Mouse (Mus musculus): Measurements from ENCODE around the gene Gm21969.

Gene Gm21969

DNA sequence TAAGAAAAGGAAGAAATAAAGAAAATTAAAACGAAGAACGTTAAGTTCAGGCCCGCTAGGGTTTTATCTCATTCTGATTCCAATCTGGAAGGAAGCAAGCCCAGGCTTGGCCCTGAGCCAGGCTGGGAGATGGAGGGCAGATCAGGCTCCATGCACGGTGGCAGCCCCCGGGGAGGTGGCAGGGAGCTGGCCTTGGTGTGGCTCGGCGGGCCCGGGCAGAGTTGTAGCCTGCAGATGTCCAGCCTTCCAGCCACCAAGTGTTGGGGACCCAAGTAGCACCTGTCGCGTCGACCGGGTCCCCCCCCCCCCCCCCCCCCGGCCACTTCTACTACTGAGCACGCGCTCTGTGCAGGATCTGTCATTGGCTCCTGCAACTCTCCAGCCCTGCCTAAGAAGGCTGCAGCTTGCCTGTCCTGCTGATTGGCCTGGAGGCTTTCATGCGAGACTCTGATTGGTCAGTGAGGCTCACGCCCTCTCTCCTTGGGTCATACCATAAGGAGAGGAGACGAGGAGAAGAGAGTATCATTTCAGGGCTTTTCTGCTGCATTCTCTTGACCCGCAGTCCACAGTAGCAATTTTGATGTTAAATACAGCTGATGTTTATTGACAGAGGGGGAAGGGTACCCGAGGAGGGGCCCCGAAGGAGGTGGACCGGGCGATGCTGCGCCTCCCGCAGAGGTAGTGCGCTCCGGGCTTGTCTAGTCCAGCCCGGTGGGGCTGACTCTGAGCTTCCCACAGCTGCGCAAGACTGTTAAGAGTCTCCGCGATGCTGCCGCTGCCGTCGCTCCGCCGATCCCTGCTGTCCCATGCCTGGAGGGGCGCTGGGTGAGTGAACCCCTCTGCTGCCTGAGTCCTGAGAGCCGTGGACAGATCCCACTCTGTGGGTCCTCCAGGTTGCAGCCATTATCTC is 19.6 kb downstream of the Gm21969 start, which contains the start of gene Aldh4a1:
Aldh4a1 (plus strand) TSS at position 494 of the 910 bp plus-strand sequence.
- peak; percentile 94 to 96 for DNase-seq

DNA sequence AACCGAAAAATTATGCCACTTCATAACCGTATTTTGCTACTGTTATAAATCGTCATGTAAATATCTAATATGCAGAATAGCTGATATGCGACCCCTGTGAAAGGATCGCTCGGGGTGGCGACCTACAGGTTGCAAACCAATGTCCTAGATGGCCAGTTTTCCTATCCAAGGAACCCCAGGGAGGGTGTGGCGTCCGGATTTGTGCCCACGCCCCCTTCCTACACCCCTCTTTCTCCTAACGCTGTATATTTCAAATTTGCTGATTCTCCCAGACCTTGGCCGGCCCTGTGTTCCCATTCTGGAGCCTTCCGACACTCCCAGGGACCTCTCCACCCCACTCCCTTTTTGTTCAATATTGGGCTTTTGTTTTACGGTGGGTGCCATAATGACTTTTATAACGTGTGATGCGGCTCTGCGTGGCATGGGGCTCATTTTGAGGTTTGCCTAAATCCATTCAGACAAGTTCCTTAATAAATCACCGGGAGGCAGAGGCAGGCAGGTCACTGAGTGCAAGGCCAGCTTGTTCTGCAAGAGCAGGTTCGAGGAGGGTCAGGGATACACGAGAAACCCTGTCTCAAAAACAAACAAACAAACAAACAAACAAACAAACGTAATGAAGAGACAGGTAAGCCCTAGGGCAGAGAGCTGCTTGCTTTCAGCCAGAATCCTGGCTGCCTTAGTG is 20.6 kb downstream of the Gm21969 start:
- DNase-seq, result no peak

DNA sequence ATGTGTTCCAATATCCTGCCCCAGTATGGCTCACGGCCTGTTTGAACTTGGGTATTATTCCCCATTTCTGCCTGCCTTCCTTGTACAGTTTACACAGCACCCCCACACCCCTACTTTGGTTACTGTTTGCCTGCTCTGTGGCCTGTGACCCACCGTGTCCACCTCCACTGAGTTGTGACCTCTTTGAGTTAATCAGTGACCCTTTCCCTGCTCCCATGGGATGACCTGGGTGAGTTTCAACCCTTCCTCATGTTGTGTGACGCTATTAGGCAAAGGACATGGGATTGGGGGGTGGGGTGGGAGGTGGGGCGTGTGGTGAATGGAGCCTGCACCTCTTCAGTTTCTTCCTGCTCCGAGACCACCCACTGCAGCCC is 21.1 kb downstream of the Gm21969 start:
- DNase-seq, result no peak

DNA sequence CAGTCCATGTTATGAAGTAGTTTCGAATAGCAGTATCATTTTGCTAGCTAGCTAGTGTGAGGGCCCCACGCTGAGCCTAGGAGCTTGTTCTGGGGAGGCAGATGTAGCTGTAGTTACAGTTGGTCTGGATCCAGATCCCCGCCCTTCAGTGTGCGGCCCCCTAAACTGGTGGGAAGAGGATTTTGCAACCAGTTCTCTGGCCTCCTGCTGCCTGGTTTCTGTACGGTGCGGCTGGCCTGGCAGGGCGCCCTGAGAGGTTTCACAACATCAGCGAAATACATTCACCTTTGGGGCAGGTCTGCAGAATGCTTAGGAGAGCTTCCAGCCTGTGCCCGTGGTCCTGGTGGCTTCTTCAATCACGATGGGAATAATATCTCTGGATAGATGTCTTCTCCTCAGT is 21.7 kb downstream of the Gm21969 start:
- peak; percentile 76 to 84 for DNase-seq

DNA sequence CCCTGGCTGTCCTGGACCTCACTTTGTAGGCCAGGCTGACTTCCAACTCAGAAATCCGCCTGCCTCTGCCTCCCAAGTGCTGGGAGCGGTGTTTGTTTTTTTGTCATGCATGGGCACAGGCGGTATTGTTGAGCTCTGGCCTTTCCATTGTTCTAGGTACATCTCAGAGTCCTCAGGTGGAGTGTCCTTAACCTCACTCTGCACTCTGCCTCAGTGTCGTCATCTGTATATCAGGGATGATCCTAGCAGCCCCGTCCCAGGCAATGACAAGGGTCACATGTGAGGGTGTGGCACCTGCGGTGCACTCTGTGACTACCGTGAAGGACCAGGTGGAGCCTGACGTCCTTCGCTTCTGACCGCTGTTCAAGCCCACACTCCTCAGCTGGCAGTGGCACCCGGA is 24.4 kb downstream of the Gm21969 start:
- DNase-seq, result no peak

DNA sequence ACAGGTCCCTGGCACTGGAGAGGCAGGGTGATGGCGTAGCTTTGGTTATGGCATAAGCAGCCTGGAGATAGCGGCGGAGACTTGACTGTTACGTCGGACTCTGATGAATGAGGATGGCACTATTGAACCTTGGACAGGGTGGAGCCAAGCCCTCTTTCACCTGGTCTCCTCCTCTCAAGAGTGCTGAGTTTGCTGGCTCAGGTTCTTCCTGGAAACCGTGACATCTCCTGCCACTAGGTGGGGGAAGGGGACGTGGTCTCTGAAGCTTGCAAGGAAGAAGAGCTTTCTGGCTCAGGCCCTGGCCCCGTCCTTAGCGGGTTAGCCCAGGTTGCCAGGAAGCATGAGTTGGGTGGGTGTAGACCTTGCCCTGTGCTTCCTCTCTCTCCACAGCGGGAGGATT is 27.2 kb downstream of the Gm21969 start:
- no peak for DNase-seq

DNA sequence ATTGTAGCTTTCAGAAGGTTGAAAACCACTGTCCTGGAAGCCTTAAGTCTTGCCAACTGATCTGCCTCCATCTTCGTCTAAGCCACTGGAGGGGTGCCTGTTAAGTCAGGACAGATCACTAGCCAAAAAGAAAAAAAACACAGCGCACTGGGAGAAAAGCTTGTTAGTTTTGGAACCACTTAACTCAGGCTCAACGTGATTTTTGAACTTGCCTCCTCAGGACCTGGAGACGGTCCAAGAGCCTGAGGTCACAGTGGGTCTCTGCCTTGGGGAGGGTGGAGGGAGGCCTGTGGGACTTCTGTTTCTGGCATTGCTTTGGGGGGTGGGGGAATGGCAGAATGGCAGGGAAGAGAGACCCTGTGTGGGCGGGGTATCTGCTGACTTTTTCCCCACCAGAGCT is 28.2 kb downstream of the Gm21969 start:
- peak in 1 of 2 experiments; percentile 41 for DNase-seq

DNA sequence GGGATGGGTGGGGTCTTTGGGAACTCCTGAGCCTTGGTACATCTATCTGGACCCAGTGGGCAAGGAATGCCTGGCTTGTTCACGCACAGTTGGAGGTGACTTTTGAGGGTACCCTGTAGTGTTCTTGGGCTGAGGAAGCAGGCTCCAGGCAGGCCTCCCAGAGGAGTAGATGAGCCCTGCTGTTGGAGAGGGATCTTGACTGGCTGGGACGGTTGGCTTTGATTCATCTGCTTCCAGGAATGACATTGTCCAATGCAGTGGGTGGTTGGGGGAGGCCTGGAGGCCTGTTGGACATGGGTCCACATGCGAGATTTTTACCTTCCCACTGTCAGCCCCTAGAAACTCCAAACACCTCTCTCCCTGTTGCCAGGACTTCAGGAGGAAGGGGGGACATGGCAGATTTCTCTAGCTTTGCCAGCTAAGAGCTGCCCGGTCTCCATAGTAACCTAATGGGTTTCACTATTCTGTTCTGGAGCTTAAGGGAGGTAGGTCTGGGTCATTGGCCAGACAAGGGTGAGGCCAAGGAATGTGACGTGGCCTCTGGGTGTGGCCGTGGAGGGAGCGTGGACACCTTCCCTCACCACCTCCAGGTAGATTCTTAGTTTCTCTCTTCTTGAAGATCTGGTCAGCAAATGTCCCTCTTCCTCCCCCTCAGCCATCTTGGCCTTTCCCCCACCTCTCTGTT is 28.7 kb downstream of the Gm21969 start:
- DNase-seq, result peak in 1 of 2 experiments; percentile 26

DNA sequence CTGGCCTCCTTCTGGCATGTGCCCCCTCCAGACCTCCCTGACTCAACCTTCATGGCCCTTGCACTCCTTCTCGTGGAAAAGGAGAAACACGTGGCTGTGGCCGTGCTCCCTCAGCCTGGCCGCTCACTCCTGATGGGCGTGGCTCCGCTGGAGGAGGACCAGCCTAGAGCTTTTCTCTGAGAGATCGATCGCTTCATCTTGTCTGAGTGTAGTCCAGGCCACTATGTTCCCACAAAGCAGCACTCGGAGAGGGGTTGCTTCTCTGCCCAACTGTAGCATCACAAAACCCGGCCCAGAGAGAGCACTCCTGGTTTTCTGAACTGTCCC is 29.2 kb downstream of the Gm21969 start:
- peak in 1 of 2 experiments; percentile 31 for DNase-seq

DNA sequence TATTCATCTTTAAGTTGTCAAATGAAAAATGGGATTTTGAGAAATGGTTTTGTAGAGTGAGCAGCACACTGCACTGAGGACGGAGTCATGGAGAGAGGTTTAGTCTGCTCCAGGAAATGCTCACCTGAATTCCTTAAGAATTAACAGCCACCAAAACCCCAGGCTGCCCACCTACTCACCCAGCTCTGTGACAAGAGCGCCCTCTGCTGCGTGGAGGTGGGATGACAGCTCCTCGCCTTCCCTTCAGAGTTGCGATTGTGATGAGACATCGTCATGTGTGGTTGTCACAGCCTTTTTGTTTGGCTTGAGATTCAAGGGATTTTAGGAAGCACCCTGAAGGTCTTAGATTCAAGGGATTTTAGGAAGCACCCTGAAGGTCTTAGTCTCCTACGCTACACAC is 33.4 kb downstream of the Gm21969 start:
- DNase-seq, result peak; percentile 52 to 58

DNA sequence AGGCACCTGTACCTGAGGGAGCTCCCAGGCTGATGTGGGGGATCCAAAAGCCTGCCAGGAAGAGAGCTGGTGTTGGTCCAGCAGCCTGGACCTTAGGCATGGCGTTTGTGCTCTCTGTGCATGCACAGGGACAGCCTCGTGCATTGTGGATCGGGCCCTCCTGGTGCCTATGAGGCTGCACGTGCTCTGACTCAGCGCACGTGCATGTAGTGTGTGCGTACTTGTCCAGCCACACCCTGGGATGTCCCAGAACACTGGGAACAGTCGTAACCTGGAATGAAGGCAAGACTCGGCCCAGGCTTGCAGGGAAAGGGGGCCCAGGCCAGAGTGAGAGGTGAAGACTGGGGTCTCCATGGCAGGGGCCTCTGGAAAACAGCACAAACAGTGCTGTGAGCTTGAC is 34.9 kb downstream of the Gm21969 start:
- no peak for DNase-seq

DNA sequence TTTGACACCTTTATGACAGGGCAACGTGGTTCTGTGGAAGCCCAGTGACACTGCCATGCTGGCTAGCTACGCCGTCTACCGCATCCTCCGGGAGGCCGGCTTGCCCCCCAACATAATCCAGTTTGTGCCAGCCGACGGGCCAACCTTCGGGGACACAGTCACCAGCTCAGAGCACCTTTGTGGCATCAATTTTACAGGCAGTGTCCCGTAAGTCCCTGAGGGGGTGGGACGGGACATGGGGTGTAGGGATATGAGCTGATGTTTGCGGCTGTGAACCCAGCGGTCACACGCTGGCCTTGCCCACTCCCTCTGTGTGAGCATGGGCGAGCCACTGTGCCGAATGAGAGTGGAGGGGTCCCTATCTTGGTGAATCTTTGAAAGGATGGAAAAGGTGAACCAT is 35.4 kb downstream of the Gm21969 start:
- no peak for DNase-seq

DNA sequence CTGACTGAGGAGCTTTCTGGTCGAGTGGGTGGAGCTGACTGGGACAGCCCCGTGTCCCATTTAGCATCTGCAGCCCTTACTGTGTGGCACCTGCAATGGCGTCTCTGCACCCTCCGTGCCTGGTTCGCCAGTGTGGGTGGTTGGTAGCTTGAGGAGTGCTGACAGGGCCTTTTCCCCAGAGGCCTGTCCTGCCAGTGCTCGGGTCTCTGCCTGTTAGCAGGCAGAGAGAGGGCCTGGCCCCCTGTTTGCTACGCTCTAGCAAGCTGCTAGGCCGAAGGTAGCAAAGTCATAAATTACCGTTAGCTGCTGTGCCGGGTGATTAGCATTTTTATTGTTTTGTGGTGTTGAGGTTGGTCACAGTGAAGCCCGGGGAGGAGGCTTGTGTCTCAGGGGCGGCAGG is 36.8 kb downstream of the Gm21969 start:
- no peak for DNase-seq

DNA sequence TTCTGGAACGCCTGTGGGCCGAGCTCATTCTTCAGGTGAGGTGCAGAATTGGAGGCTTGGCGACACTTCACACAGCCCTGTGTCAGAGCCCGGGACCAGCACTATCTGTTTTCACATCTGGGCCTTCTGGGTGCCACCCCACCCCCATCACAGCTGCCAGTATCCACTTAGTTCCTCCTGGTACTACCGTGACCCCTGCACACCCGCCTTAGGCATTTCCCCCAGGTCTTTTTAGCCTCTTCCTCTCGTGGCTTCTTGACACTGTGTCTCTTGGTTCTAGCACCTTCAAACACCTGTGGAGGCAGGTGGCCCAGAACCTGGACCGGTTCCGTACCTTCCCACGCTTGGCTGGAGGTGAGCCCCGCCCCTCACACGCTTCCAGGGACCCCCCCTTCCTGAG is 37.3 kb downstream of the Gm21969 start:
- DNase-seq, result no peak

DNA sequence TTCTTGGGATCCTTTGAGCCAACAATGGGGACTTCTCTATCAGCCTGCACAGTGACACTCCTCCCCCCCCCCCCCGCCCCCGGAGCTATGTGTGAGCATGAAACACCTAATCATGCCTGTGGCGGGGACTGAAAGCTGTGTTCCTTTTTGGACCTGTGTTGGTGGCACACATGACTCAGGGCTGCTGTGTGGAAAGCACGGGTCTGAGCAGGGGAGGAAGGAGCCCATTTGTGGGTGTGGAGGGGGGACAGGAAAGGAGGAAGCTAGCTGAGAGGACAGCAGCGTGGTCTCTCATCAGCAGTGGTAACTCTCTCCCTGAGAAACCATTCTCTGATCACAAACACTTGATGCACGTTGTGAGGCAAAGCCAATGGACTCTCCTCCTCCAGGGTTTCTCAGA is 37.8 kb downstream of the Gm21969 start:
- DNase-seq, result no peak

DNA sequence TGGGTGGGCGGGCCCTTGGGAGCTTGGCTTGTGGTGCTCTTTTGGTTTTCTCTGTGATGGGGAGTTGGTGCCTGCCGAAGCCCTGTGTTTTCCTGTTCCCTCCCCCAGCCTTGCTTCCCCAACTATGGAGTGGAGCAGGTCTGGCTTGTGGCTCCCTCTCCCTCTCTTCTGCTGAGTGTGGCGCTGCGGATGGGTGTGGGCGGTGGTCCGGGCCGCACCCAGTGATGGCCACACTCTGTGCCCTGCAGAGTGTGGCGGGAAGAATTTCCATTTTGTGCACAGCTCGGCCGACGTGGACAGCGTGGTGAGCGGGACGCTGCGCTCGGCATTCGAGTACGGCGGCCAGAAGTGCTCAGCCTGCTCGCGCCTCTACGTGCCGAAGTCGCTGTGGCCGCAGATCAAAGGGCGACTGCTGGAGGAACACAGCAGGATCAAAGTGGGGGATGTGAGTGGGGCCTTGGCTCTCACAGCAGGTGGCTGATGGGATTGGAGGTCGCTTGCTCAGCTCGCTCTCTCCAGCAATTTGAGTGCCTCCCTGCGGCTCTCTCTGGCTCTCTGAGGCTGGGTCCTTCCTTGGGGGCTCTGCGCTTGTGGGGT is 38.9 kb downstream of the Gm21969 start:
- no peak for DNase-seq

DNA sequence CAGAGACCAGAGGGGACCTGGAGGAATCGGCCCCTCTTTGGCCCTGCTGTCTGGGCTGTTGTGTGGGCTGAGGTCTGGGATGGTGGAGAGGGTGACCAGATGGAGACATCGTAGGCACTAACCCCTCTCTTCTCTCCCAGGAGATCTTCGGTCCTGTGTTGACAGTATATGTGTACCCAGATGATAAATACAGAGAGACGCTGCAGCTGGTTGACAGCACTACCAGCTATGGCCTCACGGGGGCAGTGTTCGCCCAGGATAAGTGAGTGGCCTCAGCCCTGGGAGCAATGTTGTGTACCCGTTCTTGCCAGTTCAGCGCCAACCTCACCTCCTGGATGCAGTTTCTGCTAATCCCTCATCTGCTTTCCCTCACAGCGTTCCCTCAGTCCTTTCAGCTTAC is 41.0 kb downstream of the Gm21969 start:
- peak; percentile 39 to 54 for DNase-seq

DNA sequence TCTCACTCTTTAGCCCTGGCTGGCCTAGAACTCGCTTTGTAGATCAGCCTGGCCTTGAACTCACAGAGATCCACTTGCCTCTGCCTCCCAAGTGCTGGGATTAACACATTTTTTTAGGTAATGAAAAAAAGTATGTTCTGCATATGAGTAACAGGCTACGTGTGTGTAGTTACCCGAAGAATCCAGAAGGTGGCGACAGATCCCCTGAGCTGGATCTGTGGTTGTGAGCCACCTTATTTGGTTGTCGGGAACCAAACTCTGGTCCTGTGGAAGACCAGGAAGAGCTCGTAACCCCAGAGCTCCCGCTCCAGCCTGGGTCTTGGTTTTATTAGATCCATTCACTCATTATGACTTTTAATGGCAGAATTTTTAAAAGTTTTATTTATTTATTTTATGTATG is 43.9 kb downstream of the Gm21969 start:
- no peak for DNase-seq

DNA sequence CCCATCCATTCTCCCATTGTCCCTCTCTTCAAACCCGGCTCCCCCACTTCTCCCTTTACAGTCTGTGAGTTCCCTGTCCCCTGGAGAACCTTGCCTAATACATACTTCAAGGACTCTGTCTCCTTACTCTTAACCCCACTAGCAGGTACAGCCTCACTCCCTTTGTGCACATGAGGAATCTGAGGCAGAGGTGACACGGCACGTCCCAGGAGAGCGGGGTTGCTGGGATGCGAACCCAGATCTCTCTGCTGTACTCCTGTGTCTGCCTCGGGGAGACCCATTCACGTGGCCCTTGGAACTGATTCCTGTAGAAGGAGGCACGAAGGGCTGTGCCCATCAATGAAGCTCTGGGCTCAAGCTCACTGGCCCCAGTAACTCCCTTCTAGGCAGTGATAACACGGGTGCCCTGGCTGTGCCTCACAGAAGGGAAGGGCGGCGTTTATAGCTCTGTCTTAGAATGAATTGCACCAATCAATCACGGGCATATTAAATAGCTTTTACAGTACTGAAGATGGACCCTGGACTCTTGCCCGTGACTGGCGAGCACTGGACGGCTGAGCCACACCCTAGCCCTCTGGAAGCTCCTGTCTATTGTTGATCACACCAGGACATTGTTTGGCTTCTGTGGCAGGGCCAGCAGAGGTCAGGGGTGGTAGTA is 47.2 kb downstream of the Gm21969 start:
- no peak for DNase-seq

DNA sequence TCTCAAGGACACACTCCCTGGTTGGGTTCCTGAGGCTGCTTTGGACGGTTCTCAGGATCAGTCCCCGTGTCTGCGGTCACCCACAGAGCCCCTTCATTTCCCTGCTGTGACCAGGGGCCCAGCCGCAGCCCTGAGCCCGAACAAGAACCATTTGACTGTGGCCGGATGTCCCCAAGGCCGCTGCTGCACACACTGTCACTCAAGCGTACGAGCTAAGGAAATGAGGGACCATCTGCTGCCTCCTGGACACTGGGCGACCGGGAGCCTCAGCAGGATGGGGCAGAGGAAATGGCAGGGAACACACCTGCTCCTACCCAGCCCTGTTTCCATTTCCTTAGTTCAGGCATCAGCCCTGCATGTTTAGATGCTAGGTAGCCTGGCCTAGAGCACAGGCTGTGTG is 47.9 kb downstream of the Gm21969 start:
- no peak for DNase-seq

DNA sequence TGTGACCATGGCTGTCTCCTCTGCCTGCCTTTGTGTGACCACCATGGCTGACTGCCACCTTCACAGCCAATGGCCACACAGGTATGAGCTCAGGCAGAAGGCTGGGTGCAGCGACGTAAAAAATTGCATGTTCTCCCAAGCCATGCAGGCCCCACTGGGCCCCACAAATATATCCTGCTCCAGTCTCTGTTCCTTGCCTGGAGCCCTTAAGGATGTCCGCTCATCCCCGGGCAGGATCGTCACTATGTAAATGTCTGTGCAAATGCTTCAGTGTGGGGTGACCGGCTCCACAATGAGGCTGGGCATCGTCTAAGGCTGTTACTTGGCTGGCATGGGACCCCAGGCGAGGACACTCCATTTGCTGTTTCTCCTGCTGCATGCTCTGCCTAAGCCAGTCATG is 50.3 kb downstream of the Gm21969 start, which contains the start of gene Tas1r2:
Tas1r2 (plus strand) TSS at position 301 of the 400 bp plus-strand sequence.
- DNase-seq, result no peak

DNA sequence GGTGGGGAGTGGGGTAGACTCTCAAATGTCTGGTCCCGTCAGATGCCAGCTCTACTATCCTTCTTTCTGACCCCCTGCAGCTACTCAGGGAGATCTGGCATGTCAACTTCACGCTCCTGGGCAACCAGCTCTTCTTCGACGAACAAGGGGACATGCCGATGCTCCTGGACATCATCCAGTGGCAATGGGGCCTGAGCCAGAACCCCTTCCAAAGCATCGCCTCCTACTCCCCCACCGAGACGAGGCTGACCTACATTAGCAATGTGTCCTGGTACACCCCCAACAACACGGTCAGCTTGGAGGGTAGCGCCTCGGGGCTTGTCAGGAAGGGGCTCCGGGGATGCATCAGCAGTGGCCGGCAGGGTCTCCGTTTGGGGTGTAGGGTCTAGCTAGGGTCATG is 58.9 kb downstream of the Gm21969 start:
- DNase-seq, result no peak

DNA sequence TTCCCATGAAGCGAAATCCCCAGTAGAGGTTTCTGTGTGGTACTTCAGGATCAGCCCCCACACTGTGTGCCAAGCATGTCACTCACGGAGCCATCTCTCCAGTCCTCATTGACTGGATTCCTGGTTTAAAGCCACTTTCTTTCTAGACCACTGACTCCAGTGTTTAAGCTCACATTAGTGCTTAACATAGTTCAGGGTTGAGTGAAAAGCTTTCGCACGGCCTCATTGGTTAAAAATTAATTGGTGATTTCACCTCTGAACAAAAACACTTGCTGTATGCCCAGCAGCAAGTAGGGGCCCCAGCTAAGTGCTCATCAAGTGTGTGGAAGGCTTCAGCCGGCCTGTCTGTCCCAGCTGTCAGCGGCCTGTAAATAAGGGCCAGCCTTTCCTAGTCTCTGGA is 64.6 kb downstream of the Gm21969 start:
- no peak for DNase-seq
